Mouse (Mus musculus): ENCODE data around the gene Hoxa9. TPM values are rescaled to one million over a fixed set of nuclear protein-coding genes. Genes with fewer than 3 reads are reported as not detected.

Hoxa9 gene
- polyA plus RNA-seq, 1 experiment from 2014 or later: 0.06 TPM

- Histone ChIP-seq H3K27me3 (ENCODE audit: control insufficient read depth, insufficient read depth, low read depth, low read length) (peaks cover 40% of the 10 kb centered on the region), H3K9me3 (ENCODE audit: control insufficient read depth, low read length) (no peaks in the 10 kb centered on the region), H3K4me3 (ENCODE audit: low read length) (peak overlapping the region; percentile 66), H3K27ac (ENCODE audit: low read length) (peak overlapping the region; percentile 95), H3K4me2 (ENCODE audit: low read depth, low read length) (peak overlapping the region; percentile 68), H3K36me3 (ENCODE audit: control insufficient read depth, insufficient read depth, low read length) (no peaks in the 10 kb centered on the region), H3K4me1 (replicated peaks; ENCODE audit: control insufficient read depth, insufficient read depth, low read length) (peaks cover 40% of the 10 kb centered on the region), H3K9ac (ENCODE audit: low read length) (peak overlapping the region; percentile 90)
- 3% methylated on average over 23 of the region's 23 CpGs for WGBS
- ATAC-seq (ENCODE audit: low read depth): no peak
These were observed 40.5 kb downstream of the Hoxa9 start for GRCm38 (mm10) chr6:52190410-52190809.

- Histone ChIP-seq H3K36me3 (ENCODE audit: control insufficient read depth, insufficient read depth, low read length) (no peaks in the 10 kb centered on the region), H3K9me3 (ENCODE audit: control insufficient read depth, low read length) (no peaks in the 10 kb centered on the region), H3K27ac (ENCODE audit: low read length) (peak overlapping the region; percentile 95), H3K9ac (ENCODE audit: low read length) (peak overlapping the region; percentile 90), H3K4me3 (ENCODE audit: low read length) (peak overlapping the region; percentile 66), H3K27me3 (ENCODE audit: control insufficient read depth, insufficient read depth, low read depth, low read length) (peaks cover 39% of the 10 kb centered on the region), H3K4me2 (ENCODE audit: low read depth, low read length) (peak overlapping the region; percentile 68), H3K4me1 (replicated peaks; ENCODE audit: control insufficient read depth, insufficient read depth, low read length) (peaks cover 43% of the 10 kb centered on the region)
- WGBS: 14% methylated on average over 8 of the region's 8 CpGs
- ATAC-seq (ENCODE audit: low read depth): no peak
These were observed 41.0 kb downstream of the Hoxa9 start for GRCm38 (mm10) chr6:52189909-52190308.

- H3K36me3 ChIP-seq (ENCODE audit: control insufficient read depth, insufficient read depth, low read length): no peaks in the 10 kb centered on the region
- 12% methylated on average over 5 of the region's 5 CpGs for WGBS
- peaks cover 43% of the 10 kb centered on the region for H3K27me3 ChIP-seq (ENCODE audit: control insufficient read depth, insufficient read depth, low read depth, low read length)
- peak; percentile 89 for ATAC-seq (ENCODE audit: low read depth)
- H3K4me2 ChIP-seq (ENCODE audit: low read depth, low read length): no peak overlapping the region; the same call in 1 of the 2 replicates
- H3K4me3 ChIP-seq (ENCODE audit: low read length): no peak overlapping the region
- H3K9me3 ChIP-seq (ENCODE audit: control insufficient read depth, low read length): no peaks in the 10 kb centered on the region
- peaks cover 43% of the 10 kb centered on the region for H3K4me1 ChIP-seq (replicated peaks; ENCODE audit: control insufficient read depth, insufficient read depth, low read length)
- peak overlapping the region; percentile 95 for H3K27ac ChIP-seq (ENCODE audit: low read length)
- H3K9ac ChIP-seq (ENCODE audit: low read length): no peak overlapping the region
These were observed 41.7 kb downstream of the Hoxa9 start for GRCm38 (mm10) chr6:52189172-52189591.

GRCm38 (mm10) chr6:52186500-52186899, 44.4 kb downstream of the Hoxa9 start:
- WGBS: 69% methylated on average over 1 of the region's 1 CpGs
- Histone ChIP-seq H3K36me3 (ENCODE audit: control insufficient read depth, insufficient read depth, low read length) (no peaks in the 10 kb centered on the region), H3K4me2 (ENCODE audit: low read depth, low read length) (no peak overlapping the region), H3K27ac (ENCODE audit: low read length) (peak overlapping the region; percentile 13; the same call in 1 of the 2 replicates), H3K9me3 (ENCODE audit: control insufficient read depth, low read length) (no peaks in the 10 kb centered on the region), H3K4me3 (ENCODE audit: low read length) (no peak overlapping the region), H3K27me3 (ENCODE audit: control insufficient read depth, insufficient read depth, low read depth, low read length) (peaks cover 44% of the 10 kb centered on the region), H3K4me1 (replicated peaks; ENCODE audit: control insufficient read depth, insufficient read depth, low read length) (peaks cover 44% of the 10 kb centered on the region), H3K9ac (ENCODE audit: low read length) (no peak overlapping the region)
- no peak for ATAC-seq (ENCODE audit: low read depth)

- Histone ChIP-seq H3K36me3 (ENCODE audit: control insufficient read depth, insufficient read depth, low read length) (no peaks in the 10 kb centered on the region), H3K4me3 (ENCODE audit: low read length) (no peak overlapping the region), H3K4me2 (ENCODE audit: low read depth, low read length) (no peak overlapping the region), H3K4me1 (replicated peaks; ENCODE audit: control insufficient read depth, insufficient read depth, low read length) (peaks cover 51% of the 10 kb centered on the region), H3K27me3 (ENCODE audit: control insufficient read depth, insufficient read depth, low read depth, low read length) (peaks cover 46% of the 10 kb centered on the region), H3K9ac (ENCODE audit: low read length) (no peak overlapping the region), H3K27ac (ENCODE audit: low read length) (no peak overlapping the region), H3K9me3 (ENCODE audit: control insufficient read depth, low read length) (no peaks in the 10 kb centered on the region)
- no peak for ATAC-seq (ENCODE audit: low read depth)
- WGBS: 30% methylated on average over 3 of the region's 3 CpGs
These were observed 45.1 kb downstream of the Hoxa9 start for GRCm38 (mm10) chr6:52185834-52186233.

- 2% methylated on average over 19 of the region's 19 CpGs for WGBS
- H3K27me3 ChIP-seq (ENCODE audit: control insufficient read depth, insufficient read depth, low read depth, low read length): peaks cover 46% of the 10 kb centered on the region
- ATAC-seq (ENCODE audit: low read depth): no peak
- no peaks in the 10 kb centered on the region for H3K36me3 ChIP-seq (ENCODE audit: control insufficient read depth, insufficient read depth, low read length)
- H3K9me3 ChIP-seq (ENCODE audit: control insufficient read depth, low read length): no peaks in the 10 kb centered on the region
- peak overlapping the region; percentile 11; the same call in 1 of the 2 replicates for H3K4me3 ChIP-seq (ENCODE audit: low read length)
- peaks cover 53% of the 10 kb centered on the region for H3K4me1 ChIP-seq (replicated peaks; ENCODE audit: control insufficient read depth, insufficient read depth, low read length)
- peak overlapping the region; percentile 25; the same call in 1 of the 2 replicates for H3K9ac ChIP-seq (ENCODE audit: low read length)
- peak overlapping the region; percentile 46 for H3K4me2 ChIP-seq (ENCODE audit: low read depth, low read length)
- H3K27ac ChIP-seq (ENCODE audit: low read length): peak overlapping the region; percentile 70
These were observed 45.7 kb downstream of the Hoxa9 start for GRCm38 (mm10) chr6:52185222-52185621.

GRCm38 (mm10) chr6:52184668-52185067, 46.2 kb downstream of the Hoxa9 start:
- Histone ChIP-seq H3K4me2 (ENCODE audit: low read depth, low read length) (peak overlapping the region; percentile 46), H3K9me3 (ENCODE audit: control insufficient read depth, low read length) (no peaks in the 10 kb centered on the region), H3K9ac (ENCODE audit: low read length) (peak overlapping the region; percentile 19; the same call in 1 of the 2 replicates), H3K27me3 (ENCODE audit: control insufficient read depth, insufficient read depth, low read depth, low read length) (peaks cover 46% of the 10 kb centered on the region), H3K36me3 (ENCODE audit: control insufficient read depth, insufficient read depth, low read length) (no peaks in the 10 kb centered on the region), H3K4me3 (ENCODE audit: low read length) (no peak overlapping the region), H3K27ac (ENCODE audit: low read length) (peak overlapping the region; percentile 70), H3K4me1 (replicated peaks; ENCODE audit: control insufficient read depth, insufficient read depth, low read length) (peaks cover 53% of the 10 kb centered on the region)
- ATAC-seq (ENCODE audit: low read depth): no peak
- WGBS: 19% methylated on average over 6 of the region's 6 CpGs

- Histone ChIP-seq H3K4me2 (ENCODE audit: low read depth, low read length) (no peak overlapping the region), H3K4me1 (replicated peaks; ENCODE audit: control insufficient read depth, insufficient read depth, low read length) (peaks cover 51% of the 10 kb centered on the region), H3K9me3 (ENCODE audit: control insufficient read depth, low read length) (no peaks in the 10 kb centered on the region), H3K9ac (ENCODE audit: low read length) (0 out of 2 replicates have a peak overlapping the region, but pooled peaks have one; percentile 13), H3K4me3 (ENCODE audit: low read length) (no peak overlapping the region), H3K36me3 (ENCODE audit: control insufficient read depth, insufficient read depth, low read length) (no peaks in the 10 kb centered on the region), H3K27me3 (ENCODE audit: control insufficient read depth, insufficient read depth, low read depth, low read length) (peaks cover 51% of the 10 kb centered on the region), H3K27ac (ENCODE audit: low read length) (peak overlapping the region; percentile 23)
- ATAC-seq (ENCODE audit: low read depth): no peak
- 20% methylated on average over 10 of the region's 10 CpGs for WGBS
These were observed 47.4 kb downstream of the Hoxa9 start for GRCm38 (mm10) chr6:52183311-52184080.

- Histone ChIP-seq H3K27me3 (ENCODE audit: control insufficient read depth, insufficient read depth, low read depth, low read length) (peaks cover 51% of the 10 kb centered on the region), H3K4me2 (ENCODE audit: low read depth, low read length) (no peak overlapping the region), H3K9ac (ENCODE audit: low read length) (no peak overlapping the region), H3K36me3 (ENCODE audit: control insufficient read depth, insufficient read depth, low read length) (no peaks in the 10 kb centered on the region), H3K9me3 (ENCODE audit: control insufficient read depth, low read length) (no peaks in the 10 kb centered on the region), H3K4me3 (ENCODE audit: low read length) (no peak overlapping the region), H3K4me1 (replicated peaks; ENCODE audit: control insufficient read depth, insufficient read depth, low read length) (peaks cover 47% of the 10 kb centered on the region), H3K27ac (ENCODE audit: low read length) (peak overlapping the region; percentile 23; the same call in 1 of the 2 replicates)
- WGBS: 56% methylated on average over 1 of the region's 1 CpGs
- no peak for ATAC-seq (ENCODE audit: low read depth)
These were observed 48.1 kb downstream of the Hoxa9 start for GRCm38 (mm10) chr6:52182793-52183192.
